Mouse (Mus musculus) erythroblast, embryonic 14.5 days (primary cell): ENCODE data around the gene Plekhn1.

Source experiments
- GATA1 ChIP-seq: IDR thresholded peaks from 2 replicates; pipeline ENCODE4 v1.6.1; 2012; ENCODE audit warnings: low read length, inconsistent platforms, mixed read lengths
- TAL1 ChIP-seq: IDR thresholded peaks from 3 replicates; pipeline ENCODE4 v1.6.1; 2012; ENCODE audit warnings: low read length, inconsistent platforms, mixed read lengths

- TF ChIP-seq GATA1, result no peak
- no peak for TF ChIP-seq TAL1
These were observed 14.9 kb upstream of the Plekhn1 start for GRCm38 (mm10) chr4:156249567-156249966.
